Mouse (Mus musculus): ENCODE measurements around the gene Frmd4a. TPM values are rescaled to one million over a fixed set of nuclear protein-coding genes. Genes with fewer than 3 reads are reported as not detected.

The Frmd4a gene
- polyA plus RNA-seq, 1 experiment from 2014 or later: 39.5 TPM

DNA sequence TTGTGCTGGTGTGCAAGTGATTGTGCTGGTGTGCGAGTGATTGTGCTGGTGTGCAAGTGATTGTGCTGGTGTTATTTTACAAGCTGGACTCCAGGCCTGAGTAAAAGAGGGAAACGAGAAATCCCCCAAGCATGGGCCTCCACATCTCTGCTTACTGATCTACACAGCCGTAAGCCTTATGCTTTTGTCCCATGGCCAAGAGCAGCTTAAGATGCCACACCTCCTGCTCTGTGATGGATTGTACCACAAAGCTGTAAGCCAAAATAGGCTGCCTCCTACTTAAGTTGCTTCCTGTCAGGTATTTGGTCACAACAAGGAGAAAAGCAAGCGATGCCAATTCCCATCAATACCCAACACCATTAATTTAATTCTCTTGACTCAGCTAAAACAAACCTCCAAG, 126.9 kb downstream of the Frmd4a start:
- H3K4me1 ChIP-seq: peaks cover 14% of the 10 kb centered on the region
- no peaks in the 10 kb centered on the region for H3K27me3 ChIP-seq
- no peak overlapping the region for H3K9ac ChIP-seq
- WGBS: 63% methylated on average over 4 of the region's 4 CpGs
- H3K9me3 ChIP-seq (replicated peaks): no peaks in the 10 kb centered on the region
- no peak overlapping the region for H3K4me2 ChIP-seq
- ATAC-seq: no peak
- no peak overlapping the region for H3K4me3 ChIP-seq
- no peak overlapping the region for H3K27ac ChIP-seq
- no peaks in the 10 kb centered on the region for H3K36me3 ChIP-seq (ENCODE audit: poor library complexity, severe bottlenecking)

DNA sequence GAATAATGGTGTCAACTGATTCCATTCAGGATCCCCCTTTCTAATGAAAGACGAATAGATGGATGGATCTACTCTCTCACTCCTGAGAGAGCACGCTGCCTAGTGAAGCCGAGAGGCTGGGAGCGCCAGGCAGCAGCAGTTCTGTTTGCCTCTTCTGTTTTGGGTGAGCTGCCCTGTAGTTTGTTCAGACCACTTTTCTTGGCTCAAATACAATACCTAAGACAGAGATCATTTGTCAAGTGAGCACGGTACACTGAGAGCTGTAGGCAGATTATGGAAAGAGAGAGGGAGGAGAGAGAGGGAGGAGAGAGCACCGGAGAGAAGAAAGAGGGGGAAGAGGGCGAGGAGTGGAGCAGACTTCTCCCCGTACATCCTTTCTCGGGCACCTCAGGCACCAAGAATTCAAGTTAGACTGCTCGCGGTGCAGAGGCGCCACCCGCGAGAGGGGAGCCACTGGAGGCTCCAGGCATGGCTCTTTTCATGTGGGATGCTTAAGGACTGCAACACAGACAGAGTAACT, 135.1 kb downstream of the Frmd4a start:
- ATAC-seq: peak; percentile 36
- Histone ChIP-seq H3K4me2 (peak overlapping the region; percentile 76), H3K4me3 (peak overlapping the region; percentile 50), H3K27me3 (no peaks in the 10 kb centered on the region), H3K9me3 (replicated peaks) (no peaks in the 10 kb centered on the region), H3K9ac (peak overlapping the region; percentile 71), H3K4me1 (peaks cover 42% of the 10 kb centered on the region), H3K27ac (peak overlapping the region; percentile 82), H3K36me3 (ENCODE audit: poor library complexity, severe bottlenecking) (no peaks in the 10 kb centered on the region)
- 2% methylated on average over 14 of the region's 14 CpGs for WGBS

DNA sequence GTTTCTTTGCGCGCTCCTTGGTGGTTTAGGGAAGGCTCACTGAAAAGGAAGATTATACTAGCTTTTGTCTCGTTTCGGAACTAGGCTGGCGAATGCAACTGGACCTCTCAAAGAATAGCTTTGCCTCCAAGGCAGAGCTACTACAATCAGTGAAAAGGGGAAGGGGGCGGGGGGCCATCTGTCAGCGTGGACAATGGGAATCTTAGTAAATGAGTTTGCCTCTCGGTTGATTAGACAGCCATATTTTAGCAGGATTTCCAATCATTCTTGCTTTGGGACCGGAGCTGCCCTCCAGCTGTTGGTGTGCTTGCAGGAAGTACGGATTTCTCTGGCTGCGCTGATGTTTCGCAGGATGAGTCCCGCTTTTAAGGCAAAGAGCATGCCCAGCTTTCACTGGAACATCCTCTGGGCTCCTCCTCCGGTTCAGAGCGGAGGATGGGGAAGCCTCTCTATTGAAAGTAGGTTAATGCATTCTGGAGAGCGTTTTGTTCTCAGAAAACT, 135.7 kb downstream of the Frmd4a start:
- under 1% methylated on average over 16 of the region's 16 CpGs for WGBS
- Histone ChIP-seq H3K36me3 (ENCODE audit: poor library complexity, severe bottlenecking) (no peaks in the 10 kb centered on the region), H3K4me2 (peak overlapping the region; percentile 76), H3K4me1 (peaks cover 42% of the 10 kb centered on the region), H3K4me3 (peak overlapping the region; percentile 50), H3K9me3 (replicated peaks) (no peaks in the 10 kb centered on the region), H3K9ac (peak overlapping the region; percentile 71), H3K27me3 (no peaks in the 10 kb centered on the region), H3K27ac (peak overlapping the region; percentile 82)
- ATAC-seq: peak; percentile 53

DNA sequence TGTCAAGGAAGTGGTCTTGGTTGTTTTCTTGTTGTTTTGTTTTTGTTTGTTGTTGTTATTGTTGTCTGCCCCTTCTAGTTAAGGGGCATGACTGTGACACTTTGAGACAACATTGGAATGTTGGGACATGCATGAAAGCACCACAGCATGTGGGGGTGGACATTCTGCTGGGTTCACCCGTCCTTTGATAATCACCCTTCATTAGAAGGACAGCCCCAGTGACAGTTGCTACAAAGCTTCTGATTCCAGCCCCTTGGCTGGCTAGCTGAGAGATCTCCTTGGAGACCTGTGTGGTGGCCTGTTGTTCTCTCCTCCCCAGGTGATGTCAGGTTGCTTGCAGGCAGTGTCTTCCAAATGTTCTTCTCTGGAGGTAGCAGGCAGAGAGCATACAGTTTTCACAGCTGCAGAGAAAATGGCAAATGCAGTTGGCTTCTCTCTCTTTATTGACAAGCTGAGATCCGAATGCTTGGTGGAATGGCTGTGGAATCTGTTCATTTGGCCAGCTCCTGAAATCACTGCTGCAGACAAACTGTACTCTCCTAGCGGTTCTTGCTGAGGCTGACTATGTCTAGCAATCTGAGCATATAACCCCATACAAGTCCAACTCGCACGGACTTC, 136.6 kb downstream of the Frmd4a start:
- H3K9me3 ChIP-seq (replicated peaks): no peaks in the 10 kb centered on the region
- no peaks in the 10 kb centered on the region for H3K36me3 ChIP-seq (ENCODE audit: poor library complexity, severe bottlenecking)
- H3K27ac ChIP-seq: peak overlapping the region; percentile 67
- H3K4me3 ChIP-seq: peak overlapping the region; percentile 50
- H3K27me3 ChIP-seq: no peaks in the 10 kb centered on the region
- no peak for ATAC-seq
- 53% methylated on average over 5 of the region's 5 CpGs for WGBS
- peaks cover 37% of the 10 kb centered on the region for H3K4me1 ChIP-seq
- H3K9ac ChIP-seq: peak overlapping the region; percentile 12; the same call in 1 of the 2 replicates
- peak overlapping the region; percentile 76 for H3K4me2 ChIP-seq

DNA sequence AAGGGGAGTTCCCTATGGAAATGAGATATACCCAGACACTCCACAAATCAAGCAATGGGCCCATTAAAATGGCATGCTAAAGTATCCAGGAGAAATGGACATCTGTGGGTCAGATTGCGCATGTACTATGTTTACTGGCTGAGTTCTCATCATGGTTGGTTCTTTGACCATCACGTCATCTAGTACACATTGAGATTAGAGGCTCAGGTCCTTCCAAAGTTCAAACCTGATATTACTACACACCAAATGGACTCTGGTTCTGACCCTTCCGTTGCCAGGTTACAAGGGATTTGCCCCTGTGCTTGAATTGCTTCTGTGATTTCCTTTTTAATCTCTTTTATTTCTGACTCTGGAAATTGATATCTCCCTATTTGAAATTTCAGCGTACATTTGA, 137.1 kb downstream of the Frmd4a start:
- H3K9me3 ChIP-seq (replicated peaks): no peaks in the 10 kb centered on the region
- no peaks in the 10 kb centered on the region for H3K36me3 ChIP-seq (ENCODE audit: poor library complexity, severe bottlenecking)
- H3K27me3 ChIP-seq: no peaks in the 10 kb centered on the region
- H3K4me1 ChIP-seq: peaks cover 37% of the 10 kb centered on the region
- 76% methylated on average over 4 of the region's 4 CpGs for WGBS
- no peak for ATAC-seq
- H3K27ac ChIP-seq: 0 out of 2 replicates have a peak overlapping the region, but pooled peaks have one; percentile 67
- H3K9ac ChIP-seq: no peak overlapping the region
- peak overlapping the region; percentile 50; the same call in 1 of the 2 replicates for H3K4me3 ChIP-seq
- H3K4me2 ChIP-seq: peak overlapping the region; percentile 76

DNA sequence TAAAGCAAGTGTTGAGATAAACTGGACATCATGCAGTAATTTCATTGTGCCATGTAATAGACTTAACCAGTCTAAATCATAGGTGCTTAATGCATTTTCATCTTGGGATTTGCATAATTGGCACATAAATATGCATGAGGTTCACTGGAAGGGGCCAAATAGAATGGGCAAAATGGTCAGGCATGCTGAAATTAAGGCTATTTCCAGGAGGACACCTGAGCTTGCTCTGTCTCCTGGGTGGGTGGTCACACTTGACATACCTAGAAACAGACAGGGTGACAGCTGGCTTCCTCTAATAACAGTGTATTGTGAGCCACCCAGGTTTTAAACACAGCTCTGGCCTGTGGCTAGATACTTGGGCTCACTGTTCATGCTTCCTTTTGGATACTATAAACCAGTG, 137.9 kb downstream of the Frmd4a start:
- H3K4me3 ChIP-seq: no peak overlapping the region
- ATAC-seq: no peak

DNA sequence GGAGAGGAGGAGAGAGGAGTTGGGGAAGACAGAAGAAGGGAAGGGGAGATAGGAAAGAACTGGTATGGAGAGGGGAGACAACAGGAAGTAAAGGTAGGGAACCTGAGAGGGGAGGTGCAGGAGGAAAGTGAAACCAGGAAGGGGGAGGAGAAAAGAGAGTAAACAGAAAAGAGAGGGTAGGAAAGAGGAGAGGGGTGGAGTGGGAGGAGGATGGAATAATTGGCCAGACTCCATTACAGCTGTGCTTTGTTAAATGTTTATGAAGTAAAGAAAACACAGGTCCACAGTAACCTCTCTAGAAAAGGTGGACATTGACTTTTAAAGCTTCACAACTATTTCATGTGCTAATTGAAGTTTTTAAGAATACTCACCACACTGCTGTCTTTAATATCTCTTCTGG, 139.0 kb downstream of the Frmd4a start:
- H3K4me2 ChIP-seq: no peak overlapping the region
- H3K36me3 ChIP-seq (ENCODE audit: poor library complexity, severe bottlenecking): no peaks in the 10 kb centered on the region
- H3K9ac ChIP-seq: no peak overlapping the region
- no peaks in the 10 kb centered on the region for H3K27me3 ChIP-seq
- peaks cover 37% of the 10 kb centered on the region for H3K4me1 ChIP-seq
- H3K27ac ChIP-seq: no peak overlapping the region
- no peak for ATAC-seq
- H3K4me3 ChIP-seq: no peak overlapping the region
- no peaks in the 10 kb centered on the region for H3K9me3 ChIP-seq (replicated peaks)

More for the DNA sequence above, 137.9 kb downstream of the Frmd4a start:
- Histone ChIP-seq H3K4me1 (peaks cover 37% of the 10 kb centered on the region), H3K9ac (no peak overlapping the region), H3K27ac (no peak overlapping the region), H3K27me3 (no peaks in the 10 kb centered on the region), H3K9me3 (replicated peaks) (no peaks in the 10 kb centered on the region), H3K4me2 (peak overlapping the region; percentile 76), H3K36me3 (ENCODE audit: poor library complexity, severe bottlenecking) (no peaks in the 10 kb centered on the region)

DNA sequence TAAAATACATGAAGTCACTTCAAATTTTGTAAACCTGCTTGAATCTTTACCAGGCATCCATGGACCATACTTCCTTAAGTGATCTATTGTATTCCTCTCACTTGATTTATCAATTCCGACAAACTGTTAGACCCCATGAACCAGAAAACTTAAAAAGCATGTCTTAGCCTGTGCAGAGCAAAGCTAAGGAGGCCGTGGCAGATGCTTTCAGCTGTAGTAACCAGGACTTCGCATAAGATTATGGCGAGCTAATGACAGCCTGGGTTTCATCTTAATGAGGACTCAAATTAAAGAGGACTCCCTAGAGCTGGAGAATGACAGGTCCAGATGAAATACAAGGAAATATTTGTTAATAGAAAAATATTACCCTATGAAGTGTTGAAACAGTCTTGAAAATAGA, 139.9 kb downstream of the Frmd4a start:
- no peaks in the 10 kb centered on the region for H3K27me3 ChIP-seq
- no peaks in the 10 kb centered on the region for H3K9me3 ChIP-seq (replicated peaks)
- H3K9ac ChIP-seq: no peak overlapping the region
- no peaks in the 10 kb centered on the region for H3K36me3 ChIP-seq (ENCODE audit: poor library complexity, severe bottlenecking)
- no peak overlapping the region for H3K4me2 ChIP-seq
- no peak for ATAC-seq
- no peak overlapping the region for H3K4me3 ChIP-seq
- no peak overlapping the region for H3K27ac ChIP-seq
- H3K4me1 ChIP-seq: peaks cover 36% of the 10 kb centered on the region
- WGBS: 59% methylated on average over 4 of the region's 4 CpGs

DNA sequence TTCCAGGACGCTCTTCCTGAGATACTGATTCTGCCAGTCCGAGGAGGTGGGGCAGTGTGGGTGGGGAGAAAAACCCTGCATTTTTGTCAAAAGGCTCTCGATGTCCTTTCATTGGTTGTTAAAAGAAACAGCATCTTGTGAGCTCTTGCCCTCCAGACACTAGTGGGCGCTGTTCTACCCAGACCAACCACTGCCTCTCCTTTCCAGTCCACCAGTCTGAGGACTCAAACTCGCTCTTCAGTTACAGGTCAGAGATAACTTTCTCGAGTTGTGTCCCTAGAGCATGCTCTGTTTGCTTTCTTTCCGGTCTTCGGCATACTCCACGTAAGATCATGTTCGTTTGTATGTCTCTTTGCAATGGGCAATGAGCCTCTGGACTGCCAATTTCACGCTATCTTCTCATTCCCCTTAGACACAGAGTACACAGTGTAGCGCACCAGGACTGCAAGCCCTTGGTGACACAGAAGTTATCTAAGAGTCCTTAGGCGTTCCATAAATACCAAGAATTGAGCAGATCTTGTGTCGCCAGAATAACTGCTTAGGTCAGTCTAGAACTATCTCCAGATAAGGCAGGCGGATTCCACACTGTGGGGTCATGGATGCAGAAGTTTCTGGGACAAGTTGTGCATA, 142.2 kb downstream of the Frmd4a start:
- no peak overlapping the region for H3K9ac ChIP-seq
- 85% methylated on average over 15 of the region's 15 CpGs for WGBS
- no peaks in the 10 kb centered on the region for H3K36me3 ChIP-seq (ENCODE audit: poor library complexity, severe bottlenecking)
- H3K27ac ChIP-seq: no peak overlapping the region
- ATAC-seq: no peak
- H3K4me2 ChIP-seq: no peak overlapping the region
- H3K27me3 ChIP-seq: no peaks in the 10 kb centered on the region
- H3K9me3 ChIP-seq (replicated peaks): no peaks in the 10 kb centered on the region
- no peak overlapping the region for H3K4me3 ChIP-seq
- peaks cover 17% of the 10 kb centered on the region for H3K4me1 ChIP-seq

DNA sequence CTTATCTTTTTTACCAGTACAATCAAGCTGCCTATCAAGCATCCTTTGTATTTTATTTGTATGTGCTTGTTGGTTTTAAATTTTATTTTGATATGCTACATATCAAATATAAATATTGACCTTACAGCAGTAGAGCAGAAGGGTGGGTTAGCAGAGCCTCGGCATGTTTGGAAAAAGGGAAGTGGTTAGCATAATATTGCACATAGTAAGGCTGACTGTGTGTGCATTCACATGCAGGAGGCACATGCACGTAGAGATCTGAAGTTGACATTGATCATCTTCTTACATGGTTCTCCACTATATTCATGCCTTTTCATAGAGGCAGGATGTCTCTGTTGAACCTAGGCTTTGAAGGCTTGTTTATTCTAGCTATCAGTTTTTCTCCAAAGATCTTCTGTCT, 148.7 kb downstream of the Frmd4a start:
- H3K27me3 ChIP-seq: no peaks in the 10 kb centered on the region
- H3K9me3 ChIP-seq (replicated peaks): no peaks in the 10 kb centered on the region
- WGBS: 95% methylated on average over 2 of the region's 2 CpGs
- ATAC-seq: no peak
- no peak overlapping the region for H3K27ac ChIP-seq
- H3K36me3 ChIP-seq (ENCODE audit: poor library complexity, severe bottlenecking): no peaks in the 10 kb centered on the region
- no peak overlapping the region for H3K4me3 ChIP-seq
- H3K9ac ChIP-seq: no peak overlapping the region
- H3K4me2 ChIP-seq: no peak overlapping the region
- H3K4me1 ChIP-seq: peaks cover 16% of the 10 kb centered on the region

DNA sequence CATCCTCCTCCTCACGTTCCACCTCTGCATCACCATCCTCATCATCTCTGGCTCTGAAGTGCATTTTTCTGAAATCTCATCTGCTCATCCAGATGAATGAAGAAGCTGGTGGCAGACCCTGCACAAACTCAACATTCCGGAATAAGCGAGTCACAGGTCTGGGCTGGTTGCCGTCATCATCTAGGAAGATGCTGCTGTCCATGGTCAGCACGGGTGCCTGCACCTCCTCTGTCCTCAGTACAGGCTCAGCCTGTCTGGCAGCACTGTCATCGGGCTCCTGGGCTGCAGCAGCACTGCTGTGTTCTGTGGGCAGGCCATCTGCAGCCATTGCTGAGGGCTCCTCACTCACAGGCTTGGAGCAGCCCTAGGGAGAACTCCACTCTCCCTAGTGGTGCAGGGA, 149.6 kb downstream of the Frmd4a start:
- H3K36me3 ChIP-seq (ENCODE audit: poor library complexity, severe bottlenecking): no peaks in the 10 kb centered on the region
- peaks cover 16% of the 10 kb centered on the region for H3K4me1 ChIP-seq
- no peak overlapping the region for H3K9ac ChIP-seq
- H3K4me2 ChIP-seq: no peak overlapping the region
- no peak overlapping the region for H3K27ac ChIP-seq
- no peak for ATAC-seq
- no peaks in the 10 kb centered on the region for H3K27me3 ChIP-seq
- H3K9me3 ChIP-seq (replicated peaks): no peaks in the 10 kb centered on the region
- whole genome bisulfite sequencing: 90% methylated on average over 6 of the region's 6 CpGs
- no peak overlapping the region for H3K4me3 ChIP-seq

DNA sequence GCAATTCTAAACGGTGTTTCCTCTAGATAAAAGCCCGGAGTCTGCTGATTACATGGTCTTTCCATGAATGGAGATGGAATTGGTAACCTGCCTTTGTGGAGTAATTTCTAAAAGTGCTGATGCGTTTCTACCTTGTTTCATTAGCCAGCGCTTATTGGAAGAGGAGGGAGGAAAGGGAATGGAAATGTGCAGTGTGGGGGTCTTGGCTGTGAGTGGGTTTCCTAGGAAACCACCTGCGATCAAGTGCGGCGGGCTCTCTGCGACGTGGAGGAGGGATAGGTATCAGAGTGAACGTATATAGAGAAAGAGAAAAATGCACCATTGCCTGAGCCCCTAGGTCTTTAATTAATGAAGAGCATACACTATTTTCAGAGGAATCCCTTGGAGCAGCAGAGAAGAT, 152.2 kb downstream of the Frmd4a start:
- H3K27me3 ChIP-seq: no peaks in the 10 kb centered on the region
- H3K4me1 ChIP-seq: peaks cover 16% of the 10 kb centered on the region
- H3K4me2 ChIP-seq: no peak overlapping the region
- H3K9me3 ChIP-seq (replicated peaks): no peaks in the 10 kb centered on the region
- WGBS: 55% methylated on average over 10 of the region's 10 CpGs
- H3K9ac ChIP-seq: no peak overlapping the region
- peak; percentile 81 for ATAC-seq
- H3K4me3 ChIP-seq: no peak overlapping the region
- no peaks in the 10 kb centered on the region for H3K36me3 ChIP-seq (ENCODE audit: poor library complexity, severe bottlenecking)
- H3K27ac ChIP-seq: peak overlapping the region; percentile 26

Data from forebrain, embryonic 13.5 days (tissue).